Mouse (Mus musculus): ENCODE data around the gene Lingo2.
"Not testable (repeated sequence)": the region's sequence is repeated elsewhere in the genome, so short reads cannot be mapped to it uniquely, and the experiment has no call there.

Gene Lingo2

DNA sequence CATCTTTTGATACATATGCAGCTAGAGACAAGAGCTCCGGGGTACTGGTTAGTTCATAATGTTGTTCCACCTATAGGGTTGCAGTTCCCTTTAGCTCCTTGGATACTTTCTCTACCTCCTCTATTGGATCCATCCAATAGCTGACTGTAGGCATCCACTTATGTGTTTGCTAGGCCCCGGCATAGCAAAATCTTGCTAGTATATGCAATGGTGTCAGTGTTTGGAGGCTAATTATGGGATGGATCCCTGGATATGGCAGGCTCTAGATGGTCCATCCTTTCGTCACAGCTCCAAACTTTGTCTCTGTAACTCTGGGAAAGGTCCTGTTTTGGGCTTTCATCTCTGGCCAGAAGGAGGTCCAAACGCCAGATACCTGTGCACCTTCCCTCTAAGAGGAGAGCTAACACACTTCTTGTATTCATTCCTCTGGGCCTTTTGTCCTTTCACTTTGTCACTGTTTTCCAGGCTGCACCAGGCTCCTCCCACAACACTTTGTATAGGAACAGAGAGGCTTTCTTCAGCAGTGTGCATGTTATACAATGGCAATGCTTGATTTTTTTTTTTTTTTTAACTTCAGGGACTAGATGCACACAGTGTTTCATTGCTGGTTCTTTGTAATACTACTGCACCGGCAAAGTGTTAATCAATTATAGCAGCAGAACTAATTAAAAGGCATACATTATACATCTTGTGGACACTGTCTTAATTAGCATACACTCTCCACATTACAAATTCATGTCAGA lies 1262.9 kb downstream of the Lingo2 start:
- not testable (repeated sequence) for DNase-seq (ENCODE audit: low read depth in 2 of 2, low spot score in 2 of 2)

Measured in CD8-positive naive resting alpha-beta T cell, adult 2 months (primary cell).